Mouse (Mus musculus): ENCODE measurements around the gene Ubtd1. TPM values are rescaled to one million over a fixed set of nuclear protein-coding genes. Genes with fewer than 3 reads are reported as not detected.
"Not testable (repeated sequence)": the region's sequence is repeated elsewhere in the genome, so short reads cannot be mapped to it uniquely, and the experiment has no call there.

The Ubtd1 gene
- polyA plus RNA-seq, 1 experiment from 2014 or later: 14.5 TPM

DNA sequence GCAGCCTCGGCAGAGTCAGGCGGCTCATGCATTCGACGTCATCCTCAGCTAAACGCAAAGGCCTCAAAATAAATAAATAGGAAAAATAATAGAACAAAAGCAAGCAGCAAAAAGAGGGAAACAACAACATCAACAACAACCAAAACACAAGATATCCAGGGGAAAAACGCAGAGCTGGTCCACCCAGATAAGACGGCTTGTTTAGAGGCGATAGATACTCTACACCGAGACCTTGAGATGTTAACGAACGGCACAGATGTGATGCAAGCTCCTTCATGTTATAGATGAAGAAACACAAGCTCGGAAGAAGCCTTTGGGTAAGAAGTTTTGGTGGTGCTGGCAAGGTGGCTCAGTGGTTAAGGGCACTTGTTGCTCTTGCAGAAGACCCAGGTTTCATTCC is 97.4 kb downstream of the Ubtd1 start:
- WGBS: 95% methylated on average over 12 of the region's 12 CpGs
- H3K4me2 ChIP-seq (ENCODE audit: low read depth, low read length): no peak overlapping the region
- no peak for ATAC-seq (ENCODE audit: low read depth)

DNA sequence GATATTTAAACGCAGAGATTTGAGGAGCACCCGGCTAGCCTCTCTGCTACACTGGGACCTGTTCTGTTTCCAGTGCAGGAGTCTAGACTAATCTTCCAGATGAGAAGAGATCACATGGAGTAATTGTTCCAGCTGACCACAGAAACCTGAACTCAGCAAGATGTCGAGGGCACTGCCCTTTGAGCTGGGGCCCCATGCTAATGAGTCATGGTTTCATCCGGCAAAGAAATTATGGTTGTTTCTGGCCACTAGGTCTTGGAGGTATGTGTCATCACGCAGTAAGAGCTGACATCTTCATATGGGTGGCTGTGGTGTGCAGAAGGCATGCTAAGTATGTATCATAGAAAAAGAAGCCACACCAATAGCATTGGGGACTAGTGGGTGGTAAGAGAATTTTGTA is 98.4 kb downstream of the Ubtd1 start:
- no peaks in the 10 kb centered on the region for H3K27me3 ChIP-seq (ENCODE audit: control insufficient read depth, insufficient read depth, low read depth, low read length)
- no peak overlapping the region for H3K27ac ChIP-seq (ENCODE audit: low read length)
- H3K4me2 ChIP-seq (ENCODE audit: low read depth, low read length): no peak overlapping the region
- no peaks in the 10 kb centered on the region for H3K9me3 ChIP-seq (ENCODE audit: control insufficient read depth, low read length)
- no peaks in the 10 kb centered on the region for H3K36me3 ChIP-seq (ENCODE audit: control insufficient read depth, insufficient read depth, low read length)
- no peak overlapping the region for H3K9ac ChIP-seq (ENCODE audit: low read length)
- no peak for ATAC-seq (ENCODE audit: low read depth)
- WGBS: 75% methylated on average over 5 of the region's 5 CpGs
- no peak overlapping the region for H3K4me3 ChIP-seq (ENCODE audit: low read length)
- H3K4me1 ChIP-seq (replicated peaks; ENCODE audit: control insufficient read depth, insufficient read depth, low read length): no peaks in the 10 kb centered on the region

More for the DNA sequence above, 97.4 kb downstream of the Ubtd1 start:
- H3K36me3 ChIP-seq (ENCODE audit: control insufficient read depth, insufficient read depth, low read length): no peaks in the 10 kb centered on the region
- no peak overlapping the region for H3K9ac ChIP-seq (ENCODE audit: low read length)
- H3K9me3 ChIP-seq (ENCODE audit: control insufficient read depth, low read length): no peaks in the 10 kb centered on the region
- H3K4me3 ChIP-seq (ENCODE audit: low read length): no peak overlapping the region
- no peak overlapping the region for H3K27ac ChIP-seq (ENCODE audit: low read length)
- H3K27me3 ChIP-seq (ENCODE audit: control insufficient read depth, insufficient read depth, low read depth, low read length): no peaks in the 10 kb centered on the region
- H3K4me1 ChIP-seq (replicated peaks; ENCODE audit: control insufficient read depth, insufficient read depth, low read length): no peaks in the 10 kb centered on the region

DNA sequence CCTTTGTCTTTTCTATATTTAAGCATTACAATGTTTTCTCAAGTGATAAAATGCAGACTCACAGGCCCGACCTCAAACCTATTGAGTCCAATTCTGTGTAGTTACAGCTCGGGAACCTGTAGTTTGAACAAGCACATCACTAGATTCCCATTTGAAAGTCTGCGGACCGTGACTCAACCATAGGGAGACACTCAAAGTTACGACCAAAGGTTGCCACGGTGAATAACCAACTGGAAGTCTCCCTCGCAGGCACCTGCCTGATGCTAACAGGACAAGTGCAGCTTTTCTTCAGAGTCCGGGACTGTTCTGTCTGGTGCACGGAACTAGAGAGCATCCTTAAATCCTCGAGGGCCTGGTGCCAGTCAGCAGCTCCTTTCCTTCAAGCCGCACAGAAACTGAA is 98.9 kb downstream of the Ubtd1 start:
- 80% methylated on average over 11 of the region's 11 CpGs for WGBS
- Histone ChIP-seq H3K4me1 (replicated peaks; ENCODE audit: control insufficient read depth, insufficient read depth, low read length) (peaks cover 1% of the 10 kb centered on the region), H3K4me3 (ENCODE audit: low read length) (no peak overlapping the region), H3K9me3 (ENCODE audit: control insufficient read depth, low read length) (no peaks in the 10 kb centered on the region), H3K27ac (ENCODE audit: low read length) (no peak overlapping the region), H3K27me3 (ENCODE audit: control insufficient read depth, insufficient read depth, low read depth, low read length) (no peaks in the 10 kb centered on the region), H3K4me2 (ENCODE audit: low read depth, low read length) (no peak overlapping the region), H3K36me3 (ENCODE audit: control insufficient read depth, insufficient read depth, low read length) (no peaks in the 10 kb centered on the region), H3K9ac (ENCODE audit: low read length) (no peak overlapping the region)
- no peak for ATAC-seq (ENCODE audit: low read depth)

DNA sequence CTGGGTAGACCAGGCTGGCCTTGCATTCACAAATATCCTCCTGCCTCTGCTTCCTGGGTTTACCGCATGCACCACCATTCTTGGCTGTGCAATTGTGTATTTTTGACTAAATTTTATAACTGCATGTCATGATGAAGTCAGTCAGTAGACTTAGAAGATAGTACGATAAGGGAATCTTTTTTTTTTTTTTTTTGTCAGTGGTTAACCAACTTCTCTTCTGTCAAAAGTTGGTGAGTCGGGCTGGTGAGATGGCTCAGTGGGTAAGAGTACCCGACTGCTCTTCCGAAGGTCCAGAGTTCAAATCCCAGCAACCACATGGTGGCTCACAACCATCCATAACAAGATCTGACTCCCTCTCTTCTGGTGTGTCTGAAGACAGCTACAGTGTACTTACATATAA is 100.0 kb downstream of the Ubtd1 start:
- H3K27ac ChIP-seq (ENCODE audit: low read length); H3K4me2 ChIP-seq (ENCODE audit: low read depth, low read length); H3K9me3 ChIP-seq (ENCODE audit: control insufficient read depth, low read length); H3K4me3 ChIP-seq (ENCODE audit: low read length); ATAC-seq (ENCODE audit: low read depth); H3K9ac ChIP-seq (ENCODE audit: low read length); H3K27me3 ChIP-seq (ENCODE audit: control insufficient read depth, insufficient read depth, low read depth, low read length); H3K36me3 ChIP-seq (ENCODE audit: control insufficient read depth, insufficient read depth, low read length): not testable (repeated sequence)
- H3K4me1 ChIP-seq (replicated peaks; ENCODE audit: control insufficient read depth, insufficient read depth, low read length): peaks cover 10% of the 10 kb centered on the region
- WGBS: 91% methylated on average over 5 of the region's 5 CpGs

Other genes starting within 250 kb of the Ubtd1 start
- gene Slit1, start 238.1 kb upstream of the Ubtd1 start, polyA plus RNA-seq (2015; fragmentation: Nextera tagmentation; extraction: Ambion mirVana): 0.11 and 0.14 TPM in 2 replicates
- gene Arhgap19, start 179.7 kb upstream of the Ubtd1 start, polyA plus RNA-seq (2015; fragmentation: Nextera tagmentation; extraction: Ambion mirVana): 26.8 and 28.6 TPM in 2 replicates
- 8.2 and 9.1 TPM in 2 replicates for gene Frat1, start 151.8 kb upstream of the Ubtd1 start, polyA plus RNA-seq (2015; fragmentation: Nextera tagmentation; extraction: Ambion mirVana)
- gene Frat2, start 133.6 kb upstream of the Ubtd1 start, polyA plus RNA-seq (2015; fragmentation: Nextera tagmentation; extraction: Ambion mirVana): 2.8 and 3.3 TPM in 2 replicates
- 9.9 and 11.4 TPM in 2 replicates for gene Rrp12, start 85.6 kb upstream of the Ubtd1 start, polyA plus RNA-seq (2015; fragmentation: Nextera tagmentation; extraction: Ambion mirVana)
- 609 and 641 TPM in 2 replicates for gene Pgam1, start 69.8 kb upstream of the Ubtd1 start, polyA plus RNA-seq (2015; fragmentation: Nextera tagmentation; extraction: Ambion mirVana)
- gene Exosc1, start 48.3 kb upstream of the Ubtd1 start, polyA plus RNA-seq (2015; fragmentation: Nextera tagmentation; extraction: Ambion mirVana): 60.0 and 65.9 TPM in 2 replicates
- 82.3 and 84.4 TPM in 2 replicates for gene Zdhhc16, start 48.3 kb upstream of the Ubtd1 start, polyA plus RNA-seq (2015; fragmentation: Nextera tagmentation; extraction: Ambion mirVana)
- 30.2 and 31.8 TPM in 2 replicates for gene Mms19, start 606 bp upstream of the Ubtd1 start, polyA plus RNA-seq (2015; fragmentation: Nextera tagmentation; extraction: Ambion mirVana)
- gene Ankrd2, start 54.2 kb downstream of the Ubtd1 start, polyA plus RNA-seq (2015; fragmentation: Nextera tagmentation; extraction: Ambion mirVana): 0.28 and 0.84 TPM in 2 replicates
- 1.3 and 2.9 TPM in 2 replicates for gene Hoga1, start 63.8 kb downstream of the Ubtd1 start, polyA plus RNA-seq (2015; fragmentation: Nextera tagmentation; extraction: Ambion mirVana)
- gene 4933411K16Rik, start 70.5 kb downstream of the Ubtd1 start, polyA plus RNA-seq (2015; fragmentation: Nextera tagmentation; extraction: Ambion mirVana): not detected in 2 replicates
- gene Morn4, start 104.6 kb downstream of the Ubtd1 start, polyA plus RNA-seq (2015; fragmentation: Nextera tagmentation; extraction: Ambion mirVana): 16.5 and 18.5 TPM in 2 replicates
- 7.5 and 8.4 TPM in 2 replicates for gene Pi4k2a, start 108.7 kb downstream of the Ubtd1 start, polyA plus RNA-seq (2015; fragmentation: Nextera tagmentation; extraction: Ambion mirVana)
- 84.9 and 87.6 TPM in 2 replicates for gene Avpi1, start 147.3 kb downstream of the Ubtd1 start, polyA plus RNA-seq (2015; fragmentation: Nextera tagmentation; extraction: Ambion mirVana)
- 8.9 and 9.8 TPM in 2 replicates for gene Marveld1, start 165.6 kb downstream of the Ubtd1 start, polyA plus RNA-seq (2015; fragmentation: Nextera tagmentation; extraction: Ambion mirVana)
- 26.3 and 26.4 TPM in 2 replicates for gene Zfyve27, start 182.2 kb downstream of the Ubtd1 start, polyA plus RNA-seq (2015; fragmentation: Nextera tagmentation; extraction: Ambion mirVana)
- 0.35 and 0.60 TPM in 2 replicates for gene Sfrp5, start 220.5 kb downstream of the Ubtd1 start, polyA plus RNA-seq (2015; fragmentation: Nextera tagmentation; extraction: Ambion mirVana)